Mouse (Mus musculus) urinary bladder, adult 18-20 months (tissue): ENCODE data around the gene Dop1b.
A peak's percentile ranks its signal among the peaks of the same experiment; 100 is the strongest.
"Not testable (repeated sequence)": the region's sequence is repeated elsewhere in the genome, so short reads cannot be mapped to it uniquely, and the experiment has no call there.

Experiments used
- DNase-seq, 2 experiments: peaks; one replicate each; pipeline ENCODE4 v3.0.0; 2022; ENCODE audit warnings: low spot score in 2 of 2, mixed read lengths in 2 of 2

The Dop1b gene

DNA sequence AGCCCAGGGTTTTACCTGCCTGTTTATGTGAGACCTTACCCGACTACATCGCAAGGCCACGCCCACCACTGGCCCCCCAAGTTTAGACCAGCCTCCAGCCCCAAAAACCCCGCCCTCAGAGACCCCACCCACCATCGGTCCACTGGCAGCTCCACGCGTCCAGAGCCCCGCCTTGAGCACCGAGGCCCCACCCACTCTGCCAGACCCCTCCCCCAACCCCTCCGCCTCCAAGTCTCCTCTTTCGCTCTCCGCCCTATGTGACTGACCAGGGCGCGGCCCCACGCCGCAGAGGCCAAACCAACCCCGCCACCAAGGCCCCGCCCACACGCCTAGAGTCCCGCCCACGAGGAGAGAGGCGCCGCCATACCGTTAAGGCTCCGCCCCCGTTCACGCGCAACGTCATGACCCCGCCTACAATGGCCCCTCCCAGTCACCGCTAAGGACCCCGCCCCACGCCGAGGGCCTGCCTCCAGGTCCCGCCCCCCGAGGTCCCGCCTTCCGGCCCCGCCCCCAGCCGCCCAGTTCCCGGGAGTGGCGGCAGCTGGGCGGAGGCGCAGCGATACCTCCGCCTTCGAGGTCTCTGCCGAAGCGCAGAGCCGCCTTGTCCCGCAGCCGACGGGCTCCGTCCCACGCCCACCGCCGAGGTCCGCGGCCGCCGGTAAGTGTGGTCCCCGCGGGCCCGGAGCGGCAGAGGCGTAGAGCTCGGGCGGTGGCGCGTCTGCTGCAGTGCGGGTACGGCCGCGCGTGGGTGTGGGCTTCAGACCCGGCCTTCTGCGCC is at the start of gene Dop1b:
Gene Dop1b, plus strand, starts transcription at position 494 of the 778 bp plus-strand sequence.
- peak; percentile 99 for DNase-seq

DNA sequence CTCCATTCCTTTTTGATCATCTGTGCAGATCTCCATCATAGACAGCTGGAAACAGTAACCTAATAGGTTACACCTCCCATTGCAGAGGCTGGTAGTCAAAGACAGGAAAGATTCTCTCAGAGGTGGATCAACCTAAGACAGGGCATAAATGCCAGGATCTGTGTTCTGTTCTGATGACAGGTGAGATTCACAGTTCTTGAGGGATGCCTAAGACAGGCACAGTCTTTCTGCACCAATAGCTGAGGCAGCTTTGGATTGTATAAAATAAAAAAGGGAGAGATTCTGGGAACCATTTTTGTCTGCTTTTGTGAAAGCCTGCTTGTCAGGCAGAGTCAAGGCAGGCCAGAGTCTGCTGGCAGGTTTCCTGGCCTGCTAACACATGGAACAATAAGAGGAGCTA is 43.7 kb upstream of the Dop1b start:
- DNase-seq, result no peak

DNA sequence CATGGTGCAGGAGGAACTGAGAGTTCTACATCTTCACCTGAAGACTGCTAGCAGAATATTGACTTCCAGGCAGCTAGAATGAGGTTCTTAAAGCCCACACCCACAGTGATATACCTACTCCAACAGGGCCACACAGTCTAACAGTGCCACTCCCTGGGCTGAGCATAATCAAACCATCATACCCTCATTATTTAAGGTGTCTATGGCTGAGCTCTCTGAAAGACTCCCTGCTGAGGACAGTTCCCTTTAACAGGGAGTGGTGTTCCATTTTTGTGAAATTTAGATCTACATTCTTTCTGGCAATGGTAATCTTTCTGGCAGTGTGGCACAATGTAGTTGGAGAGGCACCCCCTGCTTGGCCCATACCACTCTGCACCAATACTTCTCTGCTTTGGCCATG is 42.2 kb upstream of the Dop1b start:
- DNase-seq, result no peak

DNA sequence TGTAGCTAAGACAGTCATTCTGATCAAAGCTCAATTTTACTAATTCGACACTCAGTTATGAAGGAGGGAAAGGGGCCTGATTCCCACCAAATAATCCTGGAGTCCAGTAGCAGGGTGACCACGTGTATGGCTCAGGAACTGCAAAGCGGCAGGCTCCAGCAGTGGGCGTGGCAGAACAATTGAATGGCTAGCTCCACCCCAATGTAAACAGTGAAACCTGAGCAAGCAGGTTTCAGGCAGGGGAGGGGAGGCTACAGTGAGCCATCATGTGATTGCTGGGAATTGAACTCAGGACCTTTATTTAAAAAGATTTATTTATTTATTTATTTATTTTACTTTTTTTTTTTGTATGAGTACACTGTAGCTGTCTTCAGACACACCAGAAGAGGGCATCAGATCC is 41.2 kb upstream of the Dop1b start:
- DNase-seq, result not testable (repeated sequence)

DNA sequence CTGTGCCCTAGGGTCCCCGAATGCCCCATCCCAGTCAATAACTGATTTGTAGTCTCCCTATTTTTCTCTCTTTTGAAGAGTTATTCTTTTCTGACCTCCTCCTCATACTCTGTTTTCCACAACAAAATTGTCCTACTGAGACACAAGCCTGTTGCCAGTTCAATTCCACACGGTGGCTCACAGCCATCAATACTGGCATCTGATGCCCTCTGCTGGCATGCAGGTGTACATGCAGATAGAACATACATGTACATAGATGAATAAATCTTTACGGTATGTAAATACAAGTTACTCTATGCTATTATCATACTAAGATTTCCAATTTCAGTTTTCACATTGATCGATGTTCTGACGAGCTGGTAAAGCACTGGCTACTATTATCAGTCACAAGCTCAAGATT is 40.6 kb upstream of the Dop1b start:
- DNase-seq, result no peak

DNA sequence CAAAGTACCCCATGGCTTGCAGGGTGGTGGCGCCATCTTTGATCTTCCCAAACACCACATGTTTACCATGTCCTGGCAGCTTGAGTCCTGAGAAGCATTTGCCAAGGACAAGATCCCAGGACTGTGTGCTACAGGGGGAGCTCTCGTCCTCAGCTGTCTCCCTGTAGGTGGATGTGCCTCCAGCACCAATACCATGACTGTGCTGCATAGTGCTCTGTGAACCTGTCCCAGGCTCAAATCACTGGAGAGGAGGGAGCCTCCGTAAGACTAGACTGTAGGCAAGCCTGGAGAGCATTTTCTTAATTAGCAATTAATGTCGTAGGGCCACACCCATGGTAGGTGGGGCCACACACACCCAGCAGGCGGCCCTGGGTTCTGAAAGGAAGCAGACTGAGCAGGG is 35.3 kb upstream of the Dop1b start:
- DNase-seq, result no peak

DNA sequence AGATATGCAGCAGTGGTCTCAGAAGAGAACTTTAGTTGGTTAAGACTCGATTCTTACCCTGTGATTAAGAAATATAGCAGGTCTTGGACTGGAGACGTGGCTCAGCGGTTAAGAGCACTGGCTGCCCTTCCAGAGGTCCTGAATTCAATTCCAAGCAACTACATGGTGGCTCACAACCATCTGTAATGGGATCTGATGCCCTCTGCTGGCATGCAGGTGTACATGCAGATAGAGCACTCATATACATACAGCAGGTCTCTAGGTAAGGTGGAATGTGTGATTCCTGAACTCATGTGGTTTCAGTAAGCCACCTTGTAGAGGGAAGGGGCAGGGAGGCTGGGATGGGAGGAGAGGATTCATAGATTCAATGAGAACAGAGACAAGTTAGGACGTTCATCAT is 33.5 kb upstream of the Dop1b start:
- no peak for DNase-seq

DNA sequence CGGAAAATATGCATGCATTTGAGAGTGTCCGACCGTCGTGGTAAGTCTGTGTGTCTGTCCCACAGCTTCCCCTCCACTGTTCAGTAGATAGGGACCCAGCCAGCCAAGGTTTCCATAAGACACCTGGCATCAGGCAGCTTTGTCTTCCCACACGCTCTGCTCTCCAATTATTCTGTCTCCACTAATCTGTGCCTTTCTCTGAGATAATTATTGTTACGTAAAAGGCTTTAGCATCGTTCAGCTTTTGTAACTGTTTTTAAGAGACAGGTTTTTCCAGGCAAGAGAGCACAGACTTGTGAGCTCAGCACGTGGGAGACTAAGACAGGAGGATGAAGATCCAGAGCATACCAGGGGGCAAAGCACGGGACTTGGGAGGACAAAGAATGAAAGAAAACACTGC is 32.5 kb upstream of the Dop1b start:
- no peak for DNase-seq

DNA sequence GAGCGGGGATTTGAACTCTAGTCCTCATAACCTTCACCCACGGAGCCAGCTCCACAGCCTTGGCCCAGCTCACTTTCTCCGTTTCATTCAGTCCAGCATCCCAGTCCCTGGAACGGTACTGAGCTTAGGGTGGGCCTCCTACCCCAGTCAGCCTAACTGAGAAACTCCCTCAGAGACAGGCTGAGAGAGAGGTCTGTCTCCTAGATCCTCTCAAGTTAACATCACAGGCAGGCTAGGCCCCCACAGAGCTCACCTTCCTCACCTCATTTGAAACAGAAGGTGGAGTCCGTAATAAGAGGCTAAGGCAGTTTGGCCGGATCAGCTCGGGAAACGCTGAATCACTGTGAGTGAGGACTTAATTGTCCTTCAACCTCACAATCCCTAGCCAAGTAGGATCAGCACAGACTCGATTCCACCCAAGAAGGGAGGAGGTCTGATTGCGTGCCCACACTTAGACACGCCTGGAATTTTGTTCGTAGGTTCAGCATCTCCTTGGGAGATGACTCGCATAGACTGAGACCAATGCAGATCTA is 29.5 kb upstream of the Dop1b start:
- DNase-seq, result no peak

DNA sequence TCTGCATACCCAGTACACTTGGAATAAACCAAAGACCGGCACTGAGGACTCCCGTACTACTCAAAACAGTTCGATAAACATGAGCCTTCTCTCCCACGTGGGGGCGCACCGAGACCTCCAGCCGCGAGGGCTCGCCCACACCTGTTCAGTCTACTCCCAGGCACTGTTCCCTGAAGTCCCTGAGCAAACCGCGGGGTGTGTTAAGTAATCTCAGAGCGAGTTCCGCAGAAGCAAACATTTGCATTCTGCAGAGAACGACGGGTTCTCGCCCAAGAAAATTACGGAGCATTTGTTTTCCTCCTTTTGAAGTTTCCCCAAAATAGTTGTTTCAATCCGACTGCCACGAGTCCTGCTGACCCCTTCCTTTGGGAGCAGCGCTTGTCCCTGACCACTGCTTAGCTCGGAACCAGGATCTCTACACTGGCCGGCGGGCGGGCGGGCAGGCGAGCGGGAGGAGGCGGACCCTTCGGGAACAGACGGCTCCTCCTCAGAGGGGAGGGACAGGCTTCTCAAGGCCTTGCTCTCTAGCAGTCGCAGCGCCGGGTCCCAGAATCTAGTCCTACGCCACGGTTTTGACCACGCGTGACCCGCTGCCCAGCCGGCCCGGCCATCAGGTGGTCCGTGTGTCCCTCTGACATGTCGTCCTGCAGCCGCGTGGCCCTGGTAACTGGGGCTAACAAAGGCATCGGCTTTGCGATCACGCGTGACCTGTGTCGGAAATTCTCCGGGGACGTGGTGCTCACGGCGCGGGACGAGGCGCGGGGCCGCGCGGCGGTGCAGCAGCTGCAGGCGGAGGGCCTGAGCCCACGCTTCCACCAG is 28.8 kb upstream of the Dop1b start, which contains the start of gene Cbr3:
Gene Cbr3, plus strand, starts transcription at position 527 of the 819 bp plus-strand sequence.
- peak; percentile 69 to 75 for DNase-seq

DNA sequence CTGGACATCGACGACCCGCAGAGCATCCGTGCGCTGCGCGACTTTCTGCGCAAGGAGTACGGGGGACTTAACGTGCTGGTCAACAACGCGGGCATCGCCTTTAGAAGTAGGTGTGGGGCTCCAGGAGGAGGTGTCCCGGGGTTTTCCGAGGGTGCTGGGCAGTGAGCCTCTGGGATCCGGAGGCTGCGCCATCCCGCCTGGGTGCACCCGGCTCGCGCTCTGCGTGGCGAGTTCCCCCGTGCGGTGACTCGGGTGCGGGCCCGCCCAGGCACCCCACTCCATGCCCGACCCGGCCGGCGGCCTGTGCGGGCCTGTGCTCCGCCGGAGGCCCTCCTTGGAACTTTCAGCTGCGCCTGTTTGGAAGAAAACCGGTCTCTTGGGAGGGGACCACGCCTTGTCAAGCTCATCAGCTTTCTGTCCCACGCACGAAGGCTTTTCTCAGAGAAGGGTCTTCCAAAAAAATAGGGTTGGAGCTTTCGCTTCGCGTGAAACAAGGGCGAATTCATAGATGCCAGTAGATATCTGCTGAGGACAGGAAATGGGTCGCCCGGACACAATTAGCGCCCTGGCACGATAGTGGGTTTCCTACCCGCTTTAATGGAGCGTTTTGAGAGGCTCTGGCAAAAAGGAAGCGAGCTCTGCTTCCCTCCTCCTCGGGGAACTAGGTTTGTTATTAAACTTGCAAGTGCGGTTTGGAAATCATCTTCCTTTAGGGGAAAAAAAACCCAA is 28.0 kb upstream of the Dop1b start:
- DNase-seq, result peak in 1 of 2 experiments; percentile 62

DNA sequence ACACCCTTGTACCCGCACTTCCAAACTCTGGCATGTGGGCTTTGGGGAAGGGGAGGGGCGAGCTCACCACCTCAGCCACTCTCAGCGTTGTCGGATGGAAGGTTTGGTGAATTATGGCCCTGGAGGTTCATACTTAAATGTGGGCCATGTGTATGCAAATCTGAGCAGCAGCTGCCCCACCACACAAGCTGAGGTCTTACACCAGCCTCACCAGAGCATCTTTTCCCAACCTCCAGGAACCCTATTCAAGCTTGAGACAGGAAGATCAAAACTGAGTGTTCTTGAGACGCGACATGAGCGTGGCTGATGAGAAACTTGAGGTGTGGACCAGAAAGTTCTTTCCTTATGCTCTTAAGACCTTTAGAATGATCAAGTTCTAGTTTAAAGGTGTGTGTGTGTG is 27.3 kb upstream of the Dop1b start:
- DNase-seq, result no peak

DNA sequence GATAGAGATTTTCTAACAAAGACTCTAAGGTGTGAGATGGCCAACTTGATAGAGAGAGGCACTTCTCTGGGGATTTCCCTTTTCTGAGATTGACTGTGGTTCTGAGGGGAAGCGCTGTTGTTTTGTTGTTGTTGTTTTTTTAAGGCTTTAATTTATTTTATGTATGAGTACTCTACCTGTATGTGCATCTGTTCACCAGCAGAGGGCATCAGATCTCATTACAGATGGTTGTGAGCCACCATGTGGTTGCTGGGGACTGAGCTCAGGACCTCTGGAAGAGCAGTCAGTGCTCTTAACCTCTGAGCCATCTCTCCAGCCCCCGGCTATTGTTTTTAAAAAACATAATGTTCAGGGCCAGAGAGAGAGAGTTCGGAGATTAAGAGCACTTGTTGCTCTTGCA is 25.9 kb upstream of the Dop1b start:
- DNase-seq, result not testable (repeated sequence)

DNA sequence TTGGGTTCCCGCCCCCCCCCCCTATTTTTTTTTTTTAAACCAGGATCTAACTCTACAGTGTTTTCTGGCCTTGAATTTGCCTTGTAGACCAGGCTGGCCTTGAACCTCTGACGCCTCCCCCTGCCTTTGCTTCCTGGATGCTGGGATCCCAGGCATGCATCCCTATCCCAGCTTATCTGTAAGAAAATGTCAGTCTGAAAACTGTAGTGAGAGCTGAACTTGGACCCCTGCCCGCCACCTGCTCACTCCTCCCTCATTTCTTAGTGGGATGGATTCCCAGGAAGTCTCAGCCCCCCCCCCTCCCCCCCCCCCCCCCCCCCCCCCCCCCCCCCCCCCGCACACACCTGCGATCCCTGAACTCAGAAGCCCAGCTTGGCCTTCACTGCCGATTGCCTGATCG is 25.3 kb upstream of the Dop1b start:
- DNase-seq, result no peak

DNA sequence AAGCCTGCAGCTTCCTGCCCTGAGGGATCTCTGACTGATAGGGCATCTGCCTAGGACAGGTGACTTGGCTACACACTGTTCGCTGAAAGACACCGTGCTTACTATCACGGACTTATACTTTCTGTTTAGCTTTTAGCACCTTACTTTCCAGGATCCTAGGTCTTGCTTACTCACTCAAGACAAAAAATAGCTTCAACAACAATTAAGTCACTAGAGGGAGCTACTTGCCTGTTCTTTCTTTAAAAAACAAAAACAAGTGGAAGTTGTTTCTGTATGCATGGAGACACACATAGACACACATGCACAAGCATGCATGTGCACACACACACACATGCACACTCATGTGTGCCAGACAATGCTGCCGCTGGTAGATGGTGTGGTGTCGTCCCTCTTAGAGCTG is 24.8 kb upstream of the Dop1b start:
- DNase-seq, result no peak

DNA sequence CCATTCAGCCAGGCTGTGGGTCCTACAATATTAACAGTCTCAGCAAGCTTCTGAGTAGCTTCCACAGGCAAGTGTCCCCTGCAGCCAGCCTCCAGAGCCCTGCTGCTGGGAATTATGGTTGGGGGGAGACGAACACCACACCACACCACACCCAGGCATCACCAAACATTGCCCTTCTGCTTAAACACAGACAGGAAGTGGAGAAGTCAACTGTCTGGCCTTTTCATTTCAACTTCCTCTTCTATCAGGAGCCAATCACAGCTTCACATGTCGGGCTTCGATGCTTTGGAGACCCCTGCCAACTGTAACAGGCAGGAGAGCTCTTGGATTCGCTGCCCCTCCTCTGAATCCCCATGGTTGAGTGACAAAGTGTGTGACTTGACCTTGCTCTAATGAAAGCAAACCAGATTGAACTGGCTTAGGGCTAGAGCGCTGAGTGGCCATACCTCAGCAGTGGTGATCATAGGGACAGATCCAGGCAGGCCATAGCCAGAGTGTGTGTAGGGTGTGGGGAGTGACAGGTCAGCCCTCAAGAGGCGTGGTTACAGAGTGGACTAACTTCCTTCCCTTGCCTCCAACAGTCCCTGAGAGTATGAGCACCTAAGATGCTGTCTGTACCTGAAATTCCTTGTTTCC is 20.4 kb upstream of the Dop1b start:
- DNase-seq, result no peak

DNA sequence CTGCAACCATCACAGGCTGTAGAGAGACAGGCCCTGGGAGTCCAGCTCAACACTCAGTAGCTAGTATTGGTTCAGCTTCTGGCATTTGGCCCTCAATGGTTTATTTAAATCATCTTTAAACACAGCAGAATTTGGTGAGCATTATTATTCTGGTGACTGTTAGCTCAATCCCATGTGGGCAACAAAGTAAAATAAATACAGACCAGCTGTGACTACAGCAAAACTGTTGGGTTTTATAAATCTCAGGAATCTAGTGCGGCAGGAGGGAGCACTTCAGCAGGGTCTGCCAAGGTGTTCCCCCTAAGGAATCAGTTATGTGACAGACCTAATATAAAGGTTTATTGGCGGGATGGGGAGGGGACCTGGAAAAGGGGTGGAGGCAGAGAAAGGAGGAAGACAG is 19.0 kb upstream of the Dop1b start:
- no peak for DNase-seq

DNA sequence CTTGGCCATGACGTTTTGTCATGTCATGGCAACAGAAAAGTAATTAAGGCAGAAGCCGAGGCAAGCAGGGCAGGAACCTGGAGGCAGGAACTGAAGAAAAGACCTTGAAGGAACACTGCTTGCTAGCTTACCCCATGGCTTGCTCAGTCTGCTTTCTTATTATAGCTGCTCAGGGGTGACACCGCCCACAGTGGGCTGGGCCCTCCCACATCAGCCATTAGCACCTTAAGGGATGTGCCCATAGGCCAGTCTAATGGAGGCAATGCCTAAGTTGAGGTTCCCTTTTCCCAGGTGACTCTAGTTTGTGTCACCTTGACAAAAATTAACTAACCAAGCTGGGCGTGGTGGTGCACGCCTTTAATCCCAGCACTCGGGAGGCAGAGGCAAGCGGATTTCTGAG is 4.6 kb upstream of the Dop1b start:
- no peak for DNase-seq

DNA sequence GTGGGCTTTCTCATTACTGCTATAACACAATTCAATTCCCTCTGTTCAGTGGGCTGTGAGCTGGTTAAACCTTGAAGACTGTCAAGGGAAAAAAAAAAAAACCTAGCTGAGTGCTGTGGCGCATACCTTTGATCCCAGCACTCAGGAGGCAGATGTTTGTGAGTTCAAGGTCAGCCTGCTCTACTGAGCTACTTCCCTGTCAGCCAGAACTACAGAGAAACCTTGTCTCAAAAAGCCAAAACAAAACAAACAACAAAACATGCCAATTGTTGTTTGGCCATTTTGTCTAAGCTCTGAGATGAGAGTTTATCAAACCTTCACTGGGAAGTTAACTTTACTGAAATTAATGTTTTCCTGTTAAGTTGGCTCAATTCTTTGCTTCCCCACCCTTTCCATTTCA is 2.5 kb upstream of the Dop1b start:
- DNase-seq, result no peak

DNA sequence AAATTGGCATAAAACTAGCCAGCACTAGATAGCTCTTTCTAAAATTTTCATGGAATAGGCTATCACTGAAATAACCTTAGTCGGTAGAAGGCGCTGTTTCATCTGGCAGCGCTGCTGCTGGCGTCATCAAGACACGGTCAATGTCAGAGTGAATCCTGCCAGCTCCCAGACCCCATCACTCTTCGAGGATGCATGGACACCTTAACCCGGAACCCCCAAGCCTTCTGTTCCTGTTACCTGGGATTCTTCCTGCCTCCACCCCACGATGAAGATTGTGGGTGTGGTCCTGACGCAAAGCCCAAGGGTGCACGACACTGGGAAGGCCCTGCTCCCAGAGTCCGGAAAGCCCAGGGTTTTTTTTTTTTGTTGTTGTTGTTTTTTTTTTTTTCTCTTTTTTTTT is 780 bp upstream of the Dop1b start:
- peak; percentile 51 to 59 for DNase-seq

DNA sequence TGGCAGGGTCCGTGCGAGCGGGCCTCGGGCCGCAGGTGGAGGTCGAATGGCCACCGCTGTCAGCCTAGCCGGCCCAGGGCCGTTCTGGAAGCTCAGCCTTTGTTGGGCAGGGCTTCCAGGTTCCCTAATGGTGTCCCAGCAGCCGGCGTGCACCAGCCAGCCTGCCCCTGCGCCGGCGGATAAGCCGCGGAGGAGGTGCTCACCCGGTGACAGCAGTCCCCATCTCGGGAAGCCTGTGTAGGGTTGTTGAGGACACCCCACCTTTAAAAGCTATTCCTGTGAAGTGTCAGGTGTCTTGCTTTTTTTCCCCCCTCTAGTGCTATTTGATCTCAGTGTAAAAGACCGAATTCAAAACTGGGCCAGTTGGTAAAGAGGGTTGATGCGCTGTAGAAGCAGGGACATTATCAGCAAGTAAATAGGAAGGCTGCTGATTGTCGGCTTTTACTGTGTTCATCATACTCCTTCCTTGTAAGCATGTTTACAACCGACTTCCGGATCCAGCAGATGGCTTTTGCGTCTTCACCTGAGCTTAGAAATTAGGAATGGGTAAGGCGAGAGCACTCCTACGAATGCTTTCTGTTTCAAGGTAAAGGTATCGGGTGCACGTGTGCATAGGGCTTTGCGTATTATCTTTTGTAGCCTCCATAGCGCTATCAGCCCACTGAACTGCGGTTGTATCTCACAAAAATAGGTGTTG is 633 bp downstream of the Dop1b start:
- DNase-seq, result no peak
